Mouse (Mus musculus) hindbrain, postnatal 0 days (tissue): ENCODE results near the gene Rgl2. TPM values are rescaled to one million over a fixed set of nuclear protein-coding genes. Genes with fewer than 3 reads are reported as not detected.

Experiments used
- ATAC-seq: fragments of 200-750 bp; cut with Nextera tagmentation; 2 replicates; pipeline ENCODE4 v1.8.0; 2017; ENCODE audit warnings: mild to moderate bottlenecking, moderate TSS enrichment, moderate library complexity
- DNase-seq: peaks from one replicate; pipeline ENCODE4 v3.0.0-alpha.2; 2015; ENCODE audit warnings: low spot score
- H3K27ac ChIP-seq: fragments of 300-500 bp; sonication (generic); 2 replicates; pipeline ENCODE4 v1.5.1; 2014; ENCODE audit warnings: mild to moderate bottlenecking
- H3K27me3 ChIP-seq: fragments of 300-500 bp; sonication (generic); 2 replicates; pipeline ENCODE4 v1.6.1; 2014; ENCODE audit warnings: low read length, mixed read lengths; ENCODE audit not compliant: insufficient read depth
- H3K36me3 ChIP-seq: fragments of 300-500 bp; sonication (generic); 2 replicates; pipeline ENCODE4 v1.6.1; 2014; ENCODE audit warnings: low read length, mixed read lengths; ENCODE audit not compliant: insufficient read depth
- H3K4me1 ChIP-seq: fragments of 300-500 bp; sonication (generic); 2 replicates; pipeline ENCODE4 v1.6.1; 2014; ENCODE audit warnings: antibody characterized with exemption, low read length, mixed read lengths; ENCODE audit not compliant: insufficient read depth
- H3K4me2 ChIP-seq: fragments of 300-500 bp; sonication (generic); 2 replicates; pipeline ENCODE4 v1.6.1; 2014; ENCODE audit warnings: low read depth, mild to moderate bottlenecking, low read length, moderate library complexity, mixed read lengths
- H3K4me3 ChIP-seq: fragments of 300-500 bp; sonication (generic); 2 replicates; pipeline ENCODE4 v1.5.1; 2014; ENCODE audit warnings: low read length
- H3K9ac ChIP-seq: fragments of 300-500 bp; sonication (generic); replicated peaks from 2 replicates; pipeline ENCODE4 v1.6.1; 2014; ENCODE audit warnings: mild to moderate bottlenecking, low read length, moderate library complexity, mixed read lengths
- H3K9me3 ChIP-seq: fragments of 300-500 bp; sonication (generic); 2 replicates; pipeline ENCODE4 v1.6.1; 2016; ENCODE audit warnings: low read length, mixed read lengths
- CTCF ChIP-seq: IDR thresholded peaks from 2 replicates; pipeline ENCODE4 v1.5.1; 2016; ENCODE audit warnings: antibody characterized with exemption, control low read depth, low read depth
- WGBS: fragments of 180-500 bp; shearing (Covaris S2); extraction: QIAGEN DNeasy Blood & Tissue Kit; methylation state at CpG from one replicate; pipeline ENCODE4 v1.1.7; 2014; 5-methylcytosine and 5-hydroxymethylcytosine counted together
- polyA plus RNA-seq: library from polyadenylated mRNA; unstranded; fragments of >200 nt; fragmentation: Nextera tagmentation; extraction: Ambion mirVana; gene quantifications from 2 replicates; pipeline ENCODE4 v1.2.1, GENCODE M21; 2015
- total RNA-seq: library from RNA; depleted of rRNA; stranded (reverse); fragments of >200 nt; gene quantifications from 2 replicates; pipeline ENCODE4 v1.2.3, GENCODE M21; 2014

Gene Rgl2
- total and polyA plus RNA-seq, 2 experiments from 2014 or later, result 36.1 to 116 TPM

- Histone ChIP-seq H3K27me3 (no peaks in the 10 kb centered on the region), H3K27ac (no peak overlapping the region), H3K9me3 (no peaks in the 10 kb centered on the region), H3K9ac (no peak overlapping the region), H3K36me3 (peaks cover 21% of the 10 kb centered on the region), H3K4me3 (peak overlapping the region; percentile 58), H3K4me2 (peak overlapping the region; percentile 76), H3K4me1 (0 out of 2 replicates have a peak, but pooled peaks cover 5% of the 10 kb centered on the region)
- TF ChIP-seq CTCF, result no peak
- 69% methylated on average over 31 of the region's 31 CpGs for WGBS
- no peak for ATAC-seq
- no peak for DNase-seq
Measured at GRCm38 (mm10) chr17:33916847-33917655, 12.3 kb upstream of the Rgl2 start.

GRCm38 (mm10) chr17:33917656-33918292 lies 11.6 kb upstream of the Rgl2 start:
- Histone ChIP-seq H3K27me3 (no peaks in the 10 kb centered on the region), H3K4me1 (0 out of 2 replicates have a peak, but pooled peaks cover 5% of the 10 kb centered on the region), H3K27ac (no peak overlapping the region), H3K9ac (no peak overlapping the region), H3K36me3 (peaks cover 16% of the 10 kb centered on the region; the same call in 1 of the 2 replicates), H3K4me2 (no peak overlapping the region), H3K4me3 (no peak overlapping the region), H3K9me3 (no peaks in the 10 kb centered on the region)
- no peak for DNase-seq
- ATAC-seq, result no peak
- WGBS, result 83% methylated on average over 18 of the region's 18 CpGs
- TF ChIP-seq CTCF, result no peak

GRCm38 (mm10) chr17:33918293-33919203 lies 10.8 kb upstream of the Rgl2 start:
- Histone ChIP-seq H3K9me3 (no peaks in the 10 kb centered on the region), H3K4me1 (0 out of 2 replicates have a peak, but pooled peaks cover 5% of the 10 kb centered on the region), H3K4me2 (peak overlapping the region; percentile 74), H3K4me3 (peak overlapping the region; percentile 48; the same call in 1 of the 2 replicates), H3K36me3 (peaks cover 11% of the 10 kb centered on the region; the same call in 1 of the 2 replicates), H3K27me3 (no peaks in the 10 kb centered on the region), H3K9ac (no peak overlapping the region), H3K27ac (no peak overlapping the region)
- ATAC-seq (no peak), DNase-seq (no peak)
- TF ChIP-seq CTCF, result no peak
- 62% methylated on average over 37 of the region's 37 CpGs for WGBS

GRCm38 (mm10) chr17:33919351-33920281 lies 9.7 kb upstream of the Rgl2 start:
- Histone ChIP-seq H3K4me1 (0 out of 2 replicates have a peak, but pooled peaks cover 5% of the 10 kb centered on the region), H3K4me3 (peak overlapping the region; percentile 48), H3K4me2 (peak overlapping the region; percentile 74), H3K9me3 (no peaks in the 10 kb centered on the region), H3K27ac (peak overlapping the region; percentile 59), H3K36me3 (peaks cover 2% of the 10 kb centered on the region; the same call in 1 of the 2 replicates), H3K27me3 (no peaks in the 10 kb centered on the region), H3K9ac (peak overlapping the region; percentile 52)
- 3% methylated on average over 52 of the region's 52 CpGs for WGBS
- ATAC-seq (no peak), DNase-seq (peak; percentile 51)
- peak; percentile 47 for TF ChIP-seq CTCF

- peak; percentile 87 for TF ChIP-seq CTCF
- 2% methylated on average over 36 of the region's 36 CpGs for WGBS
- H3K27ac ChIP-seq, result peak overlapping the region; percentile 59
- H3K4me2 ChIP-seq, result peak overlapping the region; percentile 74
- H3K4me1 ChIP-seq, result 0 out of 2 replicates have a peak, but pooled peaks cover 5% of the 10 kb centered on the region
- peak overlapping the region; percentile 52 for H3K9ac ChIP-seq
- ATAC-seq, result peak; percentile 27; the same call in 1 of the 2 replicates
- no peaks in the 10 kb centered on the region for H3K9me3 ChIP-seq
- peak overlapping the region; percentile 48 for H3K4me3 ChIP-seq
- peak; percentile 86 for DNase-seq
- no peaks in the 10 kb centered on the region for H3K36me3 ChIP-seq
- no peaks in the 10 kb centered on the region for H3K27me3 ChIP-seq
Measured at GRCm38 (mm10) chr17:33920282-33921097, 8.9 kb upstream of the Rgl2 start.
